Mouse (Mus musculus): Measurements from ENCODE around the gene Pomp. TPM values are rescaled to one million over a fixed set of nuclear protein-coding genes. Genes with fewer than 3 reads are reported as not detected.
A peak's percentile ranks its signal among the peaks of the same experiment; 100 is the strongest.
"Not testable (repeated sequence)": the region's sequence is repeated elsewhere in the genome, so short reads cannot be mapped to it uniquely, and the experiment has no call there.

Gene Pomp
- polyA plus RNA-seq, 1 experiment from 2014 or later, result 524 TPM

DNA sequence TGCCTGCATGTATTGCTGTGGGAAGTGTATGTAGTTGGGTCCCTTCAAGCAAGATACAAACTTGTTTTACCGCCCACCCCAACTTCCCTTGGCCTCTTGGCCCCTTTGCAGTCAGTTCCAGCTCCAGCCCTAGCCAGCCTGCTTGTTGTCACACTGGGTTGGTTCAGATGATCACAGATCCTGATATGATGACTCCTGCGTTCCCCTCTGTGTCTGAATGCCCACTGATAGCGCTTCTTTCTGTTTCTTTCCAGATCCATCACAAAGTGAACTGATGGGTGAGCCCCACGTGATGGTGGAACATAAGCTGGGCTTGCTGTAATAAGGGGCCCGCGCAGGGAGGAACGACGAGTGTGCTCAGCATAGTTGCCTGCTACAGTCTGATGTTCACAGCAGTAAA lies 14.9 kb downstream of the Pomp start:
- Histone ChIP-seq H3K79me2 (ENCODE audit: inconsistent target) (peaks cover 38% of the 10 kb centered on the region), H3K27ac (no peak overlapping the region), H3K4me3 (ENCODE audit: inconsistent target) (no peak overlapping the region), H3K36me3 (ENCODE audit: inconsistent target) (peaks cover 69% of the 10 kb centered on the region)
- WGBS (ENCODE audit: missing documents), result 87% methylated on average over 8 of the region's 8 CpGs

DNA sequence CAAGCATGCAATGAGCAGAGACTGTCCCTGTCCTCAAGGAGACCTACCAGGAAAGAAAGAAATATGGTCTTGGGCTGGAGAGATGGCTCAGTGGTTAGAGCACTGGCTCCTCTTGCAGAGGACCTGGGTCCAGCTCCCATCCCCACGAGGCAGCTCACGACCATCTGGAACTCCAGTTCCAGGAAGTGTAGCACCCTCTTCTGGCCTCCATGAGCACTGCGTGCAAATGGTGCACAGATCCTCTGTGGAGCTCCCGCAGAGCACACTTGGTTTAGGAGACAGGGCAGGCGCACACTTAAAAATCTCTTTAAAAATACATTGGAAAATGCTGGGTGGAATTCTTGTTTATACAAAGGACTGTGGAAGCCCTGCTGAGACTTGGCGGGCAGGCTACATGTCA lies 17.3 kb downstream of the Pomp start:
- H3K4me3 ChIP-seq (ENCODE audit: inconsistent target), result no peak overlapping the region
- 95% methylated on average over 6 of the region's 6 CpGs for WGBS (ENCODE audit: missing documents)

DNA sequence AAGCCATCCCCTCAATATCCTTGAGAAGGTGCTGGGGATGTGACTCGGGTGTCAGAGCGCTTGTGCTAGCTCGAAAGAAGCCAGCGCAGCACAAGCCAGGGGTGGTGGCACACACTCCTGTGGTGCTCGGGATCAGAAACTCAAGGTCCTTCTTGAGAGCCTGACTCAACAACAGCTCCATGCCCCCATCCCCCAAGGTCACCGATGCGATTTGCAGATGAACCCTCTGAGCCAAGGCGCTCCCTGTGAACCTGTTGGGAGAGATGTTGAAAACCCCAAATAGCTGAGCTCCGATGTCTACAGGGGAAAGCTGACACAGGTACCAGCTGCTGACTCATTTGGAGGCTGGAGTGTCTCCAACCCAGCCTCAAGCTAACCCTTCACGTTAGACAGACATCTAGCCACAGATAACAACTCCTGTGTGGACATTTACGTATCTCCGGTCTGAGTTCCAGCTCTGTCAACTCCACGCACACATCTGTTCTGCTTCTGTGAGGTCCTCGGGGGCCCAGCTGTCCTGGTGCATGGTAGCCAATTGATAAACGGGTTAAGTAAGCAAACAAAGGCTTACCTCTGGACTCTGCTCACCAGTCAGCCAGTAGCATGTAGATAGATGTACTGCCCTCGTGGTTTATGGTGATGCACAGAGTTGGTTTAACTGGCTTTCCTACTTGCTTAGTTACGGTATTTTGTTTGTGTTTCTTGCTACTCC lies 19.9 kb downstream of the Pomp start:
- WGBS (ENCODE audit: missing documents), result 93% methylated on average over 17 of the region's 17 CpGs
- H3K79me2 ChIP-seq (ENCODE audit: inconsistent target), result peaks cover 6% of the 10 kb centered on the region; the same call in 1 of the 2 replicates
- H3K36me3 ChIP-seq (ENCODE audit: inconsistent target), result peaks cover 96% of the 10 kb centered on the region
- no peak overlapping the region for H3K27ac ChIP-seq
- no peak overlapping the region for H3K4me3 ChIP-seq (ENCODE audit: inconsistent target)

More for the DNA sequence above, 17.3 kb downstream of the Pomp start:
- no peak overlapping the region for H3K27ac ChIP-seq
- peaks cover 29% of the 10 kb centered on the region; the same call in 1 of the 2 replicates for H3K79me2 ChIP-seq (ENCODE audit: inconsistent target)
- H3K36me3 ChIP-seq (ENCODE audit: inconsistent target), result peaks cover 90% of the 10 kb centered on the region

DNA sequence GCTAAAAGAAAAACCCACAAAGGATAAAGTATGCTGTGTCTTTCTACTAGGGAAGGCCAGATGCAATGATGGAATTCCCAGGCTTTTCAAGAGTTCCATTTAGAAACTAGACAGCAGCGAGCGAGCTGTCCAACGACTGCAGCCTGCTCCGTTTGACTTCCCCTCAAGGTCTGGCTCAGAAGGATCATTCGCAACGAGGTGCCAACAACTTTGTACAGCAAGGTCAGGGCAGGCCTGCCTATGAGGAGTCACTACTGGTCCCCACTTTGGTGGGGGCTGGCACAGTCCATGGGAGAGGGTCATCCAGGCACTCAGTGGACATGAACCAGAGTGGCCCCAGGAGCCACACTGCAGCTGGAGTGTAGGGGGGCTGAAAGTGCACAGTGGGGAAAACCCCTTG lies 23.3 kb downstream of the Pomp start:
- H3K4me3 ChIP-seq (ENCODE audit: inconsistent target), result no peak overlapping the region
- H3K27ac ChIP-seq, result no peak overlapping the region
- WGBS (ENCODE audit: missing documents), result 86% methylated on average over 6 of the region's 6 CpGs
- H3K36me3 ChIP-seq (ENCODE audit: inconsistent target), result peaks cover 86% of the 10 kb centered on the region
- no peaks in the 10 kb centered on the region for H3K79me2 ChIP-seq (ENCODE audit: inconsistent target)

DNA sequence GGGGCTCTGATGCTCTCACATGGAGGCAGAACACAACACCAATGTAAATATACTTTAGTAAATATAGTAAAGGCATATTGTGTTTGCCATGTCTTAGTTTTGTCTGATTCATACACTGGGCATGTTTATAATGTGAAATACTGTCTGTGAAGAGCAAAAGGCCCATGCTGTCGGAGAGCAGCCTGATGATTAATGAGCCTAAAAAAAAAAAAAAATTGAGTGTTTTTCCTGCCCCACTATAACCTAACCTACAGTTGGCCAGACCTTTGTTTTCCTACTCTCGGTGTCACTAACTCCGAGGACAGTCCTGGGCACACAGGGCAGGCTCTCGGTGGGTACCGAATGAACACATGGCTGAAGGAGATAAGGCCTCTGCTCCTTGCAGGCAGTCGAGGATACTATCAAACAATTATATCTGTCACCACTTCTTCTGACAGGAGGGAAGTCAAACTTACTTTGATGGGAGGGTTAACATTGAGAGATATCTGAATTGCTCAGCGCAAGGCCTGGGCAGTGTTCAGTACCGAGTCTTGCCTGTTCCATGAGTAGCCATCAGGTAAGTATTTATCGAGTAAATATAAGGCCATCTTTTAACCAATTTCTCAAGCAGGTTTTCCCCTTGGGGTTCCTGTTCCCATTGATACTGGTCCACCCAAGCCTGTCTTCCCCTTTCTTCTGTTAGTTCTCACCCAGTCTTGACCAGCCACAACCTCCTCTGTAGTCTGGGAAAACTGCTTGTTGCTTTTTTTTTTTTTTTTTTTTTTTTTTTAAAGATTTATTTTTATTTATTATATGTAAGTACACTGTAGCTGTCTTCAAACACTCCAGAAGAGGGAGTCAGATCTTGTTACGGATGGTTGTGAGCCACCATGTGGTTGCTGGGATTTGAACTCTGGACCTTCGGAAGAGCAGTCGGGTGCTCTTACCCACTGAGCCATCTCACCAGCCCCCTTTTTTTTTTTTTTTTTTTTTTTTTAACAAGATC lies 28.3 kb downstream of the Pomp start:
- 72% methylated on average over 9 of the region's 12 CpGs for WGBS (ENCODE audit: missing documents)
- no peak overlapping the region for H3K27ac ChIP-seq
- no peaks in the 10 kb centered on the region for H3K79me2 ChIP-seq (ENCODE audit: inconsistent target)
- no peak overlapping the region for H3K4me3 ChIP-seq (ENCODE audit: inconsistent target)
- peaks cover 35% of the 10 kb centered on the region for H3K36me3 ChIP-seq (ENCODE audit: inconsistent target)

DNA sequence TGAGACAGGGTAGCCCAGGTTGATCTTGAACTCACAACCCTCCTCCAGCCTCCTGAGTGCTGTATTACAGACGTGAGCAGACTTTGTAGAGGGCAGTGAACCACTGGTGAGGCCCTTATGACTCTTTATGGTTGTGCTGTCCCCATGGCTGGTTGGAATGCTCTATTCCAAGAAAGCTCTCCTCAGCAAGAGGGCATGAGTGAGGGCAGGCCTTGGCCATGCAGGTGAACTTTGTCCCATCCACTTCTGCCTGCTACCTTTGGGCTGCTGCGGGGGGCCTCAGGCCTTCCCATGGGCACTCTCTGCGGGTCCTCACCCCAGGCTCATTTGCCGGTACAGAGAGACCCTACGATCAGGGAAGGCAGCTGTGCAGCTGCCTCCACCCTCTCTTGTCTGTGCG lies 32.5 kb downstream of the Pomp start:
- 91% methylated on average over 5 of the region's 6 CpGs for WGBS (ENCODE audit: missing documents)
- Histone ChIP-seq H3K4me3 (ENCODE audit: inconsistent target) (no peak overlapping the region), H3K27ac (no peak overlapping the region), H3K36me3 (ENCODE audit: inconsistent target) (peaks cover under 1% of the 10 kb centered on the region; the same call in 1 of the 2 replicates), H3K79me2 (ENCODE audit: inconsistent target) (no peaks in the 10 kb centered on the region)

DNA sequence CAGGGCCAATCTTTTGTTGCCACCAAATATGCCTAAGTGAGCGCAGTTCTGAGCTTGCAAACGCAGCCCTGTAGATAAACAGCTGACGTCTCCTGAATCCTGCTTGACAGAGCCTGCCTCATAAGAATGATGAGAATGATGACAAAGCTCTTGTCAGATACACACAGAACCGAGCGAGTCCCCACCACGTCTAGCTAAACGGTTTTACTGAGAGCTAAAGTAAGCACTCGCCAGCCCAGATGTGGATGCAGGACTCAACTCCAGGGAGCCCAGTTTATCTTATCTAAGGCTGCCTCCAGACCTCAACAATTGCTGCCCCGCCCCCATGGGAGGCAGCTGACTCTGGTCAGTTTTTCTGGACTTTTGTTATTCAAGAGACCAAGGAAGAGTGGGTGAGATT lies 32.9 kb downstream of the Pomp start:
- Histone ChIP-seq H3K79me2 (ENCODE audit: inconsistent target) (no peaks in the 10 kb centered on the region), H3K27ac (no peak overlapping the region), H3K4me3 (ENCODE audit: inconsistent target) (no peak overlapping the region), H3K36me3 (ENCODE audit: inconsistent target) (no peaks in the 10 kb centered on the region)
- 91% methylated on average over 9 of the region's 9 CpGs for WGBS (ENCODE audit: missing documents)

DNA sequence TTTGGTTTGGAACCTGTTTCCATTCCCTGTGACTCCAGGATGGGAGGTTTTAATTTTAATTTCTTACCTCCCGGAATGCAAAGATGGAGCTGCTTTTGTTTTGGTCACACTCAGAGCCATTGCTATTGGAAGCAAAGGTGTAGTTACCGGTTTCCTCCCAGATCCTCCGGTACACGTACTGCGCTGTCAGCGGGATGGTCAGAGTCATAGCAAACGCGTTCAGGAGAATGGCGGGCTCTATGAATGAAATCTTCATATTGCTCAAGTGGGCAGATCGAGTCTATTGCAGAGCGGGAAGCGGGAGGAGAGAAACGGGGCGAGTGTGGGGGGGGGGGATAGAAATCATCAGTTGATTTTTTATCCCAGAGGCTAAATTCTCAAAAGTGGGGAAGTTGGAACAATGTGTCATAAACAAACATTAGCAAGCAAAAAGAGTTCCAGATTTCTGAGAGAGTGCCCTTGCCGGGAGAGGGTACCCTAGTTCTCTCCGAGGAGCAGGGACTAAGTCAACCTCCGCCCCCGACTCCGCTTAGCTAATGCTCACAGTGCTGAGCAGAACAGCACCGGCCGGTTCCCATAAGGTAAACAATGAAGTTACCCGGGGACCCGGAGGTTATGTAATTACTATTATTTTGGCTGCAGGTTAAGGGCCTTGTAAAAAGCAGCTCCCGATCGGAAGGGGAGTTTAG lies 33.6 kb downstream of the Pomp start:
- 19% methylated on average over 25 of the region's 25 CpGs for WGBS (ENCODE audit: missing documents)
- H3K36me3 ChIP-seq (ENCODE audit: inconsistent target), result no peaks in the 10 kb centered on the region
- peak overlapping the region; percentile 93 for H3K27ac ChIP-seq
- H3K79me2 ChIP-seq (ENCODE audit: inconsistent target), result no peaks in the 10 kb centered on the region
- H3K4me3 ChIP-seq (ENCODE audit: inconsistent target), result peak overlapping the region; percentile 86

DNA sequence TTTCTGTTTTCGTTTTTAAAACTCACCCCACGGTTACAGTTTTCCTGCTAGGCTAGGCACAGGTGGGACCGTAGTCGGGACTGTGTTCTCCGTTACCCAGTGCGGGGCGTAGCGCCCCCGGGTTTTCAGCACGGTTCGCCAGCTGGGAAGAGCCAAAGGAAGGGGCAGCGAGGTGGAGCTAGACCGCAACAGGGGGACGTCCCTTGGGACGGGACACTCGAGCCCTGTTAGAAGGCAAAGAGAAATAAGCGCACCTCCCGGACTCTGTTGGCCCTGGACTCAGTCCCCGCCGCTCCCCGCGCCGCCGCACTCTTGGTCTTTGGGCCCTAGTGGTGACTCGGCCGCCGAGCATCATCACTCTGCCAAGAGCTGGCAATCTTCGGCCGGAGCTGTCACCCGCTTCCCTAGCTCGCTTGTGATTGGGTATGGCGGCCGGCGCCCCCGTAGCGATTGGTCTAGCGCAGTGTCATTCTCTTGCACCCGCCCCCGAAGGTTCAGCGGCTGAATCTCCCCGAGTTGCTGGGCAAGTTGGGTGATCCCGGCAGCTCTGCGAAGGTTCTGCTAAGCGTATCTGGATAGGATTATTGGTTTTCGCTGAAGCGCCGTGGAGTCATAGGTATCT lies 34.3 kb downstream of the Pomp start, which contains the start of gene Slc46a3:
Slc46a3 (minus strand) TSS at position 361 of the 622 bp plus-strand sequence.
- Histone ChIP-seq H3K27ac (peak within 1 kb of the TSS; percentile 93), H3K79me2 (ENCODE audit: inconsistent target) (no peaks in the 10 kb centered on the region), H3K36me3 (ENCODE audit: inconsistent target) (no peaks in the 10 kb centered on the region), H3K4me3 (ENCODE audit: inconsistent target) (peak within 1 kb of the TSS; percentile 86)
- 0% methylated on average over 44 of the region's 47 CpGs for WGBS (ENCODE audit: missing documents)

DNA sequence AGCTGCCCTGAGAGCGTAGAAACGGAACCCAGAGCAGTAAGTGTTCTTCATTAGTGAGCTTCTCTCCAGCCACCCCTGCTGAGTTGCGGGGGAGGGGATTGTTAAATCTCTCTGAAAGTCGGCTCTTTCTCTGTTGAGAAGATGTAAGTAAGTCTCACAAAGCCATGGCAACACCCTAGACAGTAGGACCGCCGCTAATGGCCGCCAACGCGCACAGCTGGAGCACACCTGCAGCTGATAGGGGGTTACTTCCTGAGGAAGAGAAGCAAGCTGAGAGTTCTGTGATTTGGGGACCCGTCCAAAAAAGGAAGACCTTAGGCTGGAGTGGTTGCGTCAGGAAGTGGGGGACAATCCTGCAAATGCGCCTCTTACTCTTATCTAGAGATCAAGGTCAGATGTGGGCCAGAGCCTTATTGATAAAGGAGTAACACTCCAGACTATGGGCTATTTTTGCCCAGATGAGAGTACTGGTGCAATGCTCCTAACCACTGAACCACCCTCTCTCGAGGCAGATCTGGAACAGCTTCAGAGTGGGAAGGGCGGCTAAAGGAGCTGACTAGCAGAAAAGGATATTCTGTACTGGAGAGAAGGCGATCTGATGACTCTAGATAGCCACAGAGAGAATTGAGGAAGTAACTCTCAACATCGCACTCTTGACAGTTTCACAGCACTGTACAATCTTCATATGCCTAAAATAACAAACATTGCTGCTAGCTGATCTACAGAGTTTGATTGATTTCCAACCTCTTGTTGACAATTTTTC lies 35.4 kb downstream of the Pomp start:
- Histone ChIP-seq H3K36me3 (ENCODE audit: inconsistent target) (no peaks in the 10 kb centered on the region), H3K4me3 (ENCODE audit: inconsistent target) (peak overlapping the region; percentile 86), H3K79me2 (ENCODE audit: inconsistent target) (no peaks in the 10 kb centered on the region), H3K27ac (peak overlapping the region; percentile 93)
- 5% methylated on average over 16 of the region's 16 CpGs for WGBS (ENCODE audit: missing documents)

DNA sequence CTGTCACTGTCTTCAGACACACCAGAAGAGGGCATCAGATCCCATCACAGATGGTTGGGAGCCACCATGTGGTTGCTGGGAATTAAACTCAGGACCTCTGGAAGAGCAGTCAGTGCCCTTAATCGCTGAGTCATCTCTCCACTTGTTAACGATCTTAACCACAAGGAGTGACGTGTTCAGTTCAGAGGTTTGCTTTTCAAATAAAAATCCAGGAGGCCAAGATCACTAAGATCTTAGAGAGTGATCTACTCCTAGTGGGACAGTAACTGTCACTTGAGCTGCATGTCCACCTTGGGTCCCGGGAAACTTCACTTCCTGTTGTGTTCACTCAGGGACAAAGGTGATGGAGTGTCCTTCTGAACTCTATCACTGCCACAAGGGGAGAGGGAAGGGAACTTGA lies 36.2 kb downstream of the Pomp start:
- peak overlapping the region; percentile 74 for H3K27ac ChIP-seq
- H3K4me3 ChIP-seq (ENCODE audit: inconsistent target); H3K36me3 ChIP-seq (ENCODE audit: inconsistent target); H3K79me2 ChIP-seq (ENCODE audit: inconsistent target): not testable (repeated sequence)
- 8% methylated on average over 4 of the region's 4 CpGs for WGBS (ENCODE audit: missing documents)

DNA sequence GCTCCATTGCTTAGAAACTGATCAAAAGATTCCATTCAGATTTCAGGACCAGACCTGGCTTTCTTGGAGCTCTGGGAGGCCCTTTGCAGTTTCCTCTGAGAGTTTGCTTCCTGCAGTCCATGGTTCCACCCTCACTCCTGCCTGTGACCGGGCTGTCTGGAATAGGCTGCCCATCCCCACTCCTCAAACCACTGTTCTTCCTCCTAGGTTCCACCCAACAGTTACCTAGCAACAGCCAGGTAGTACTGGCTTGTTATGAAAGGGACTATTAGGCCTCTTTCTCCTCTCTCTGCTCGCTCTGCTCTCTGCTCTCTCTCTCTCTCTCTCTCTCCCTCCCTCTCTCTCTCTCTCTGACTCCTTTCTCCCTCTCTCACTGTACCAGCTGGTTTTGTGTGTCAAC lies 38.0 kb downstream of the Pomp start:
- Histone ChIP-seq H3K4me3 (ENCODE audit: inconsistent target) (no peak overlapping the region), H3K79me2 (ENCODE audit: inconsistent target) (no peaks in the 10 kb centered on the region), H3K36me3 (ENCODE audit: inconsistent target) (no peaks in the 10 kb centered on the region), H3K27ac (no peak overlapping the region)
- 100% methylated on average over 2 of the region's 2 CpGs for WGBS (ENCODE audit: missing documents)

DNA sequence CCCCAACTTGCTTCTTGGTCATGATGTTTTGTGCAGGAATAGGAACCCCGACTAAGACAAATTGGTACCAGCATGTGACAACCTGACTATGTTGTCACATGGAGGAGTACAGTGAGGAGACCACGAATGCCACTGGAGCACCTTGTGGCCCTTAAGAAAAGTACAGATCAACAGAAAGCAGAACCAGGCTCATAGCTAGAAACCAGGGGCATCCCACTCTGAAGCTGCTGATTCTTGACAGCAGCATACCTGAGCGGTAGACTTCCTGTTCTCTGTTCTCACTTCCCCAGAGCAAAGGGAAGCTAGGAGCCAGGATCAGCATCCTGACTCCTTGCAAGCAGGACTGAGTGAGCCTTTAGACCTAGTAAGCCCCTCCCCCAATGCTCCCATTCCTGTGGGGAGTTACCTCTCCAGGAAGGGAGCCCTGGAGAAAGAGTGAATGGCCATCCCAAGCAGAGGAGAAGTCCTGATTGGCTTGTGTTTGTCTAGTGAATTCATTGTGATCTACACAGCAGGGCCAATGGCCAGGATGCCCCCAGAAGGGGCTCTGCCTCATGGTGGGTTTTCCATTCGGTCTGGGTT lies 38.8 kb downstream of the Pomp start:
- no peaks in the 10 kb centered on the region for H3K79me2 ChIP-seq (ENCODE audit: inconsistent target)
- H3K36me3 ChIP-seq (ENCODE audit: inconsistent target), result no peaks in the 10 kb centered on the region
- no peak overlapping the region for H3K4me3 ChIP-seq (ENCODE audit: inconsistent target)
- H3K27ac ChIP-seq, result no peak overlapping the region
- 51% methylated on average over 4 of the region's 4 CpGs for WGBS (ENCODE audit: missing documents)
